Mouse (Mus musculus): ENCODE results near the gene Ncbp3. TPM values are rescaled to one million over a fixed set of nuclear protein-coding genes. Genes with fewer than 3 reads are reported as not detected.
"Not testable (repeated sequence)": the region's sequence is repeated elsewhere in the genome, so short reads cannot be mapped to it uniquely, and the experiment has no call there.

Gene Ncbp3
- total RNA-seq, 2 experiments from 2014 or later: 3.3 to 3.9 TPM

- intact Hi-C loops (cut with DNase I; ENCODE audit: low total_unique reads): no loop called here
Measured at GRCm38 (mm10) chr11:73077211-73077720, 29.7 kb downstream of the Ncbp3 start.

GRCm38 (mm10) chr11:73078615-73079014 lies 31.0 kb downstream of the Ncbp3 start:
- intact Hi-C loops (cut with DNase I; ENCODE audit: low total_unique reads): no loop called here
- DNase-seq: no peak

More at GRCm38 (mm10) chr11:73077211-73077720, 29.7 kb downstream of the Ncbp3 start:
- DNase-seq: no peak

- DNase-seq: no peak
- intact Hi-C loops (cut with DNase I; ENCODE audit: low total_unique reads): no loop called here
Measured at GRCm38 (mm10) chr11:73080306-73080705, 32.7 kb downstream of the Ncbp3 start.

- intact Hi-C loops (cut with DNase I; ENCODE audit: low total_unique reads): no loop called here
- DNase-seq: no peak
Measured at GRCm38 (mm10) chr11:73084303-73084702, 36.7 kb downstream of the Ncbp3 start.

- intact Hi-C loops (cut with DNase I; ENCODE audit: low total_unique reads): no loop called here
- no peak for DNase-seq
Measured at GRCm38 (mm10) chr11:73084804-73085231, 37.2 kb downstream of the Ncbp3 start.

GRCm38 (mm10) chr11:73085391-73085790 lies 37.8 kb downstream of the Ncbp3 start:
- DNase-seq: no peak
- intact Hi-C loops (cut with DNase I; ENCODE audit: low total_unique reads): no loop called here

- DNase-seq: no peak
Measured at GRCm38 (mm10) chr11:73087700-73088480, 40.3 kb downstream of the Ncbp3 start.

GRCm38 (mm10) chr11:73090283-73090682 lies 42.7 kb downstream of the Ncbp3 start, which contains the start of gene Itgae:
Itgae (plus strand) TSS chr11:73090583.
- intact Hi-C loops (cut with DNase I; ENCODE audit: low total_unique reads): no loop called here
- no peak for DNase-seq

More at GRCm38 (mm10) chr11:73087700-73088480, 40.3 kb downstream of the Ncbp3 start:
- intact Hi-C loops (cut with DNase I; ENCODE audit: low total_unique reads): no loop called here

- no peak for DNase-seq
- intact Hi-C loops (cut with DNase I; ENCODE audit: low total_unique reads): no loop called here
Measured at GRCm38 (mm10) chr11:73090826-73091225, 43.2 kb downstream of the Ncbp3 start.

- intact Hi-C loops (cut with DNase I; ENCODE audit: low total_unique reads): no loop called here
- DNase-seq: no peak
Measured at GRCm38 (mm10) chr11:73092057-73092456, 44.5 kb downstream of the Ncbp3 start.

GRCm38 (mm10) chr11:73092877-73093276 lies 45.3 kb downstream of the Ncbp3 start:
- DNase-seq: no peak
- intact Hi-C loops (cut with DNase I; ENCODE audit: low total_unique reads): no loop called here

GRCm38 (mm10) chr11:73094231-73094995 lies 46.8 kb downstream of the Ncbp3 start:
- DNase-seq: no peak
- intact Hi-C loops (cut with DNase I; ENCODE audit: low total_unique reads): no loop called here

- intact Hi-C loops (cut with DNase I; ENCODE audit: low total_unique reads): no loop called here
- no peak for DNase-seq
Measured at GRCm38 (mm10) chr11:73098860-73099259, 51.3 kb downstream of the Ncbp3 start.

GRCm38 (mm10) chr11:73099976-73100750 lies 52.6 kb downstream of the Ncbp3 start:
- no peak for DNase-seq
- intact Hi-C loops (cut with DNase I; ENCODE audit: low total_unique reads): loop anchor here (5.0 kb wide), 1 partner anchor 33 kb away; no protein-coding TSS in a partner anchor

GRCm38 (mm10) chr11:73101308-73101707 lies 53.7 kb downstream of the Ncbp3 start:
- intact Hi-C loops (cut with DNase I; ENCODE audit: low total_unique reads): loop anchor here (5.0 kb wide), 1 partner anchor 34 kb away; no protein-coding TSS in a partner anchor
- no peak for DNase-seq

- intact Hi-C loops (cut with DNase I; ENCODE audit: low total_unique reads): no loop called here
- no peak for DNase-seq
Measured at GRCm38 (mm10) chr11:73105246-73105645, 57.7 kb downstream of the Ncbp3 start.

GRCm38 (mm10) chr11:73107358-73107757 lies 59.8 kb downstream of the Ncbp3 start:
- DNase-seq; intact Hi-C loops (cut with DNase I; ENCODE audit: low total_unique reads): not testable (repeated sequence)

GRCm38 (mm10) chr11:73108195-73108897 lies 60.8 kb downstream of the Ncbp3 start:
- no peak for DNase-seq
- intact Hi-C loops (cut with DNase I; ENCODE audit: low total_unique reads): no loop called here
